Mouse (Mus musculus) embryo, embryonic 11.5 days (tissue): ENCODE data around the gene Skint8.
"Not testable (repeated sequence)": the region's sequence is repeated elsewhere in the genome, so short reads cannot be mapped to it uniquely, and the experiment has no call there.

Experiments
- DNase-seq: peaks from one replicate; pipeline ENCODE4 v3.0.0-alpha.2; 2012; ENCODE audit warnings: low read depth, low spot score

Skint8 gene

DNA sequence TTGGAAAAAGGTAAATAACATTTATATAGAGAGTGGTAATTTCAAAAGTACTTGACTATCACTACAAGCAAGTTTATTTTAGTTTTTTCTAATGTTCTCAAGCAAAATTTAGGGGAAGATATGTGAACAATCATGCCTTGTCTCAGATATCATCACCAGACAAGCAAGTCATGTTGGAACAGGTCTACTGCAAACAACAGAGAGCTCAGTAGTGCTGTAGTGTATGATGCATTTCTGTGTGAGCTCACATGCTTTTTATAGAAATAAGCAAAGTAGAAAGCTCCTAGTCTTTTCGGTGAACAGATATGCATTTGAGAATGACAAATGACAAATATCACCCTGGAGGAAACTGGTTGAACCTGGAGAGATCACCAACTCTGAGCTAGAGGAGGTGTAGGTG, at the start of gene Skint8:
TSS of gene Skint8 (plus strand) at position 301 of the 400 bp plus-strand sequence.
- no peak for DNase-seq

DNA sequence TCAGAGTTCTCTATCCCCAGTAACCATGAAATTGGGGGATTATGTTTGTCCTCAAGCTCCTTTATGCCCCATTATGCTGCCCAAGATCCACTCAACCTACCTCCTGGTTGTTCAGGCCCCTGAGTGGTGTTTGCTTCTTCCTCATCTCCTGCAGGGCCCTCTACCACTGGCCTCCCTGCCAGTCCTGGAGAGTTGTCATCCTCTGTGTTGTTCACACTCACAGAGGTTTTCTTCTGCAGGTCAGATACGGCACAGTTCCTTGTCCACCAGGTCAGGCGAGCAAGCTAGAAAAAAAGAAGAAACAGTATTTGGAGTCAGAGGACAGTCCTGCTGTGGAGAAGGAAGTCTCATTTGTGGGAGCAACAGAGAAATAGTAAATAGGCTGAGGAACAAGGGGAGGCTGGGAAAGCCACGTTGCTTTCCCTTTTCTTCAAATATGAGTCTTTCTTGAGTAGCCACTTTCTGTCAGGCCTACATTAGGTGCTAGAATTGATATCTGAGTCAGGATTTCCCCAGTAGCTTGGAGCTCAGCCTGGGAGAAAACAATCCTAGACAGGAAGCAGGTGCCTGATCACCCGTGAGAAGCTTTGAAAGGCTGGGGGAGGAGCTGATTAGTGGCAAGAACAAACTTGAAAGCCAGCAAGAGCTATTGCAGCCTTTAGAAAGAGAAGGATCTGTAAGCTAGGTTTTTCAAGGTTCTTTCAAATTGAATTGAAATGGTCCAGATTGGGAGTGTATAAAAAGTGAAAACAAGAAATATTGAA, 38.9 kb upstream of the Skint8 start:
- no peak for DNase-seq

DNA sequence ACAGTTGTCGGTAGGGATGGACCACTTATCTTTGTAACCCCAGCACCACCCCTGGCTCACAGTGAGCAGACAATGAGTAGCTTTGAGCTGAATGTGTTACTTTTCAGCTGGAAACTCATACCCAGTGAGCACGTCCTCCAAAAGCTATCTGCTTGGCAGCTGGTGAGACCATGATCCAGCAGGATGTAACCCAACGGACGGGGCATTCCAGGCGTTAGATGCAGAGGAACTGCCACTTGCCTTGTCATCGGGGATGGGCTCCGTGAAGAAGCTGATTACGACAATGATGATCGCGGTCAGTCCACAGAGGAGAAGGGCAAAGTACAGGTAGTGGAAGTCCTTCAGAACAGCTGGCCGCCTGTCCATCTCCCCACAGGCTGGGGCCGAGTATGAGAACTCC, 35.6 kb upstream of the Skint8 start:
- DNase-seq: no peak

DNA sequence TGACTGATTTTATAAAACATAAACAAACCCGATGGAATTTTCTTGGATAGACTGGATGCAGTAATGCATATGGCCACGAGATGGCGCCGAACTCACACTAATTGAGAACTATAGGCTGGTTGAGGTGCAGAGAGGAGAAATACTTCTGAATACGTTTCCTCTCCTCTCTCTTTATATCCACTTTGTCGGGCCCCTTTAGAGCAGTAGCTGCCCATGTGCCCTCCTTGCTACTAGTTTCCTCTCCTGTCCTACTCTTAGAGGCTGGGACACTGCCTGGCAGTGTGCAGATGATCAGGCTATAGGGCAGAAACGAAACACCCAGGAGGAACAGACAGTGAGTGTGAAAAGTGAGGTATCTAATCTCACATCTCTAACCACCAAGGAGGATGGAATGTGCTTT, 33.2 kb upstream of the Skint8 start:
- peak; percentile 41 for DNase-seq

DNA sequence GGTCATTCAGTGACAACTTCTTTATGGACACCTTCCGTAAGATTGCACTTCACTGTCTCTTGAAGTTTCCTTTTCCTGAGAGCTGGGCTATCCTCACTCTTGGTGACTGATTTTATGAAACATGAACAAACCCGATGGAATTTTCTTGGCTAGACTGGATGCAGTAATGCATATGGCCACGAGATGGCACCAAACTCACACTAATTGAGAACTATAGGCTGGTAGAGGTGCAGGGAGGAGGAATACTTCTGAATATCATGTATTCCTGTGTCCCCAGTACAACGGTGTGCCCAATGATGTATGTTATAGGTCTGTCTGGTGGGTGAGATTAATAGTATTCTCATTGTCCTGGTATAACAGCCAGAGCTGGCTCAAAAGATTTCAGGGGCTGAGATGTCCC, 32.6 kb upstream of the Skint8 start:
- peak; percentile 47 for DNase-seq

DNA sequence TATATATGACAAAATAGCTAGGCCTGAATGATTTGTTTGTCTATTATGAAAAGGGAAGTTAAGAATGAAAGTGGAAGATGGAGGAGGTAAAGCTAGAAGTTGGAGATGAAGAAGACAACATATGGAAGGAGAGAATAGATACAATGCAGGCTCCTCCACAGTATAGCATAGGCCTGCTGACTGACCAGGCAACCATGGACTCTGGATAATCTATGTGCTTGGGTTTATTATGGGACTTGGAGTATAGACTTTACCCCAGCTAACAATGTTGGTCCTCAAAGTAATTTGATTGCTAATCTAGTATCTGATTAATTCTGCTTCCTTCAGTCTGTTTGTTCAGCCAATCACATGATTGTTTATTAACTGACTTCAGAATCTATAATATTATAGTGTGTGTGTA, 27.1 kb upstream of the Skint8 start:
- no peak for DNase-seq

DNA sequence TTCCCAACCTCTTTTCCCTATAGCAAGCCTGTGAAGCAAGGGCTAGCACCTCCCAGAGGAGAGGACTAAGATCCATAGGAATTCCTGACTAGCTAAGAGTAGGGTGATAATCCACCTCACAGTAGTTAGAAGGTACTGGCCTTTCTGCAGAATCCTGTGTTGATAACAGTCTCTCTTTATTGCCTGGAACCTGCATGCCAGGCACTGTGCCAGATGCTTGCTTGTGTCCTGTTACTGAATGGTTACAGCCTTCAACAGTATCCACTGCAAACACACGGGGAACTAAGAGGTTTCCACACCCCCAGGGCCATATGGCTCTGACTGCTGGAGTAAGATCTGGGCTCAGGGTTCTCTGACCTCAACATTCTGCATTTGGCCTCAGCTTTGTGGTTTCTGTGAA, 21.4 kb upstream of the Skint8 start:
- no peak for DNase-seq

DNA sequence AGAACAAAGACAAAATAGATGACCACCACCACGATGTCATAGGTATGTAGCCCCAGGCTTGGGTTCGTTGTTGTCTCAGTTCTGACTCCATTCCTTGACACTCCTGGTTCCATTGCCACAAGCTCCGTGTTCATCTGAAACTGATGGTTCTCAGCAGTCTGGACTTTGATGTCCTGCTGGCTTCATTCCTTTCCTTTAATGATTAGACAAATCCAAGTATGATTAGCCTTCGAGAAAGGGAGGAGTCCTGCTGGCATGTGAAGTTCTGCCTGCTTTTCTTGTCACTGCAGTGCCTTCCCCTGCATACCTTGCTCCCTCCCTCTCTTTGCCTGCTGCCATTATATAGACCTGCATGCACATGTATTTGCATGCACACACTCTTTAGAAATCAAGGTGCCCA, 20.6 kb upstream of the Skint8 start:
- DNase-seq: no peak

DNA sequence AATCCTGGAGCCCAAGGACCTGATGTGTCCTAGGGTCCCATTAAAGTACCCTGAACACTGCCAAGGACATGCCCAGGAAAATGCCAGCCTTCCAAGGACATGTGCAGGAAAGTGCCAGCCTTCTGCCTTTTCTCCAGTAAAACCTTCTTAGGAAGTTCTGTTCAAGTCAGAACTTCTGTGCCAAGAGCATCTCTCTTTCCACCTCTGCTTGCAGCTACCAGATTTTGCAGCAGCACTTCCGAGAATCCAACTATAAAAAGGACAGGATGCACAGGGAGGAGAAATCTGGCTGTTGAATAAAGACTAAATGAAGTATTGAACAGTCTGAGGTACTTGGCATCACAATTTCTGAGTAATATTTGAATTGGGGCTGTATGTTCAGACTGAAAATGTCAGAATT, 18.7 kb upstream of the Skint8 start:
- DNase-seq: not testable (repeated sequence)

DNA sequence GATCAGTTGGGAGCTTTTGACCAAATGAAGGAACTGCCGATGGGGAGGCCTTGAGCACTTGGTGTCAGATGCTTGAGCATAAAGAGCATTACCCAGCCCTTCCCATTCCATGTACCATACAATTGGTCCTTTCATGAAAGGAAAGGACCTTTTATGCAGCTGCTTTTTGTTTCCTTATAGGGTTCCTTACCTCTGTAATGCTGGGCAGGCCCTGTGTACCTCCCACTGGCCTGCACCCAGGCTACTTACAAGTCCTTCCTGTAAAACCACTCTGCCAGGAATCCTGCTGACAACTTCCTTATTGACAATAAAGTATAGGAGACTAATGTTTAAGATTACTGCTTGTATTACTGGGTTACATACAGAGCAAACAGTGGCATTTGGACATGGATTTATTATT, 17.7 kb upstream of the Skint8 start:
- no peak for DNase-seq

DNA sequence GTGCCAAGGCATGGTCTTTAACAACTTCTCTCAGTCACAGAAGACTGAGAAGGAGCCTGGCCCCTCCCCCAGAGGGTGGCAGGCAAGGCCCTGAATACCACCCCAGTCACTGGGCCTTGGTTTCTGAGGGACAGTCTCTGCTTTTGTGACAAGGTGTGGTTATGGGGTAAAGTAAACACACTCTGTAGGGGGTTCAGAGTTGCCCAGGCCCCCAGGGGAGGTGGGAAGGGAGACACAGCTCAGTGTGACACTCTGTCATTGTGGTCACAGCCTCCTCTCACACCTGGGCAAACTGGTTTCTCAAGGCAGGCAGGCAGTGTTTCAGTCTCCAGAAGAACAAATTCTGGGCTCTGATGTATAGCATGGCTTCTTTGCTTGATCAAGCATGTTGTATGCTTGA, 16.4 kb upstream of the Skint8 start, which contains the start of gene Slc5a9:
TSS of gene Slc5a9 (minus strand) at position 144 of the 400 bp plus-strand sequence.
- DNase-seq: no peak

DNA sequence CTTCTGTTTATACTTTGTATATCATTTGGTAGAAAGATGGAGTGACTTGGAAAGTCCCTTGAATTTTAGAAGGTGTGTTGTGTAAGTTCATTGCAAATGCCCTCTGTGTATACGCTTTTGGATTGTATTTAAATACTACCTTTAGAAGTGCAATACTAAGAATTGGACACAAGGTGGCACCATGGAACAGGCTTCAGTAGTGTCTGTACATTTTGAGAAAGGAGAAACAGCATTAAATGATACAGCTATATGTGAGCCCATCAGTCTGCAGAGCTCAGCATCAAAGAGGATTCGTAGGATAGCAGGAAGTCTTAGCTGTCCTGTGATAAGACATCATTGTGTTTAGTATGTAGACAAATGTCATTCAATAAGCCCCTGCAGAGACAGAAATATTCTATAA, 11.3 kb upstream of the Skint8 start:
- DNase-seq: peak; percentile 43

DNA sequence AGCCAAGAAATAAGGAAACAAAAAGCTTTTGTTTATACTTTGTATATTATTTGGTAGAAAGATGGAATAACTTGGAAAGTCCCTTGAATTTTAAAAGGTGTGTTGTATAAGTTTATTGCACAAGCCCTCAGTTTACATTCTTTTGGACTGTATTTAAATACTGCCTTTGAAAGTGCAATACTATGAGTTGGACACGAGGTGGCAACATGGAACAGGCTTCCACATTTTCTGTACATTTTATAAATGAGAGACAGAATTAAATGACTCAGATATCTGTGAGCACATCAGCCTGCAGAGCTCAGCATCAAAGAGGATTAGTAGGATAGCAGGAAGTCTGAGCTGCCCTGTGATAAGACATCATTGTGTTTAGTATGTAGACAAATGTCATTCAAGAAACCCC, 42.1 kb downstream of the Skint8 start:
- DNase-seq: no peak

DNA sequence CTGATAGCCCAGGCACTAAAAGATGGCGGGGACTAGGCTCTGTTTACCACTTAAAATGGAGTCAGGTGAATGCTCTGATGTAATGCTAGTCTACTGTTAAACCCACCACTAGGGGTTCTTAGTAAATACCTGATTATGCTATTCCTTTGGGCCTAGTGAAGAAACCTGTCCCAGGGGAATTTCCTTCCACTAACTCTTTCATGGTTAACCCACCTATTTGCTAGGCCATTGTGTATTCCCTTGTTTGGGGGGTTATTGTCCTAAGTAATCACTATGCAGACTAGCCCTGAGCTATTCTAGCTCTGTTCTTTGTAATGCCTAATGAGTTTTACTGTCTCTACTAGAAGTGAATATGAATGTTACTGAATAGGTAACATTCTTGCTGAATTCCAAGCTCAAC, 44.0 kb downstream of the Skint8 start:
- not testable (repeated sequence) for DNase-seq

DNA sequence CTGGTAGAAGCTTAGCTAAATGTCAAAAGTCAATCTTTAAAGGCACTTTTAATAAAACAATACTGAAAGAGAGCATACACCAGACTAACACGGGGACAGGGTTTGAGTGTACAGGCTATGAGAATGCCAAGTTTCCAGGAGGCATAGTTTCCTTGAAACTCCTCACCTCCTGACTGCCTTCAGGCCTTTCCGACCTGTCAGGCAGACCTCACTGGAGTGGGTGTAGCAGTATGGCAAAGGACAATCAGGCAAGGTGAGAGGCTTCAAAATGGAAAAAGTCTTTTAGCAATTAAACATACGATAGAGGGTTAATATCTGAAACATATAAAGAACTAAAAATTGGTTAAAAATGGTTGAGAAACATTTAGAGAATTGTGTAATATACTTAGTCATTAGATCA, 44.5 kb downstream of the Skint8 start:
- no peak for DNase-seq

DNA sequence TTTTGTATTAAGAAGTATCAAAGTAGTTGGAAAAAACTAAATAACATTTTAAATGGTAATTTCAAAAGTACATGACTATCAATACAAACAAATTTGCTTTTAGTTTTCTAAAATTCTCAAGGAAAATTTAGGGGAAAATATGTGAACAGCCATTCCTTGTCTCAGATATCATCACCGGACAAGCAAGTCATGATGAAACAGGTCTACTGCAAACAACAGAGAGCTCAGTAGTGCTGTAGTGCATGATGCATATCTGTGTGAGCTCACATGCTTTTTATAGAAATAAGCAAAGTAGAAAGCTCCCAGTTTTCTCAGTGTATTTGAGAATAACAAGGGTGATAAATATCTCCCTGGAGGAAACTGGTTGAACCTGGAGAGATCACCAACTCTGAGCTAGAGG, 53.4 kb downstream of the Skint8 start, which contains the start of gene Skint7:
TSS of gene Skint7 (plus strand) at position 301 of the 400 bp plus-strand sequence.
- no peak for DNase-seq
